ENCODE assay signal across 8 mouse cellular contexts in genomic region chr8:70601271-70601649, GRCm38 (mm10). TPM values are rescaled to one million over a fixed set of nuclear protein-coding genes. Genes with fewer than 3 reads are reported as not detected.
DNase-seq lines count a peak whose midpoint lies in the region; ATAC-seq and TF ChIP-seq lines count a peak whose summit lies in the region.

No protein-coding gene starts in this region.

- peak overlapping the region; percentile 55 for H3K4me2 ChIP-seq in hindbrain, embryonic 16.5 days (ENCODE audit: low read length)

- TF ChIP-seq CTCF in left cerebral cortex, adult 2 months (IDR thresholded peaks at IDR 0.05) = no peak

- no peaks in the 10 kb centered on the region for H3K27me3 ChIP-seq in hindbrain, embryonic 16.5 days (replicated peaks; ENCODE audit: control insufficient read depth, insufficient read depth, low read length)

- ATAC-seq in cerebellum, adult (ENCODE audit: insufficient number of reproducible peaks, low FRiP score, low TSS enrichment) = no peak
- peak; percentile 59 for ATAC-seq in hindbrain, embryonic 16.5 days

- WGBS in hindbrain, embryonic 16.5 days = under 1% methylated on average over 26 of the region's 26 CpGs

- peak; percentile 75 for DNase-seq in cerebellum, adult 11 months
- peak; percentile 85 for DNase-seq in cerebellum, adult 9-11 months
- DNase-seq in forelimb bud, embryonic 11.5 days (ENCODE audit: low read depth, low spot score) = peak; percentile 90
- peak; percentile 81 to 88 for DNase-seq in left cerebral cortex, adult 2 months (ENCODE audit: extremely low spot score in 1 of 2, low spot score in 2 of 2)
- peak; percentile 86 to 90 for DNase-seq in lung, postnatal 4 days
- peak; percentile 95 for DNase-seq in right cerebral cortex, postnatal 10 days (ENCODE audit: low spot score in 2 of 2)

- peaks cover 9% of the 10 kb centered on the region for H3K36me3 ChIP-seq in hindbrain, embryonic 16.5 days (ENCODE audit: control insufficient read depth, insufficient read depth, low read length)

- peak overlapping the region; percentile 68 for H3K27ac ChIP-seq in hindbrain, embryonic 16.5 days (ENCODE audit: low read depth, low read length)
- H3K27ac ChIP-seq in left cerebral cortex, adult 2 months = peak overlapping the region; percentile 79

- peak overlapping the region; percentile 24 for H3K4me3 ChIP-seq in hindbrain, embryonic 16.5 days (ENCODE audit: low read length)
- H3K4me3 ChIP-seq in left cerebral cortex, adult 2 months = peak overlapping the region; percentile 0; the same call in 1 of the 2 replicates

- peak overlapping the region; percentile 37; the same call in 1 of the 2 replicates for H3K9ac ChIP-seq in hindbrain, embryonic 16.5 days (ENCODE audit: low read depth, low read length)

- H3K9me3 ChIP-seq in hindbrain, embryonic 16.5 days (ENCODE audit: control insufficient read depth, low read length) = no peaks in the 10 kb centered on the region

- peaks cover 42% of the 10 kb centered on the region for H3K4me1 ChIP-seq in hindbrain, embryonic 16.5 days (ENCODE audit: control insufficient read depth, insufficient read depth, low read depth, low read length)

- intact Hi-C loops in left cerebral cortex, adult 2 months (cut with DNase I) = no loop called here

RNA-seq across cellular contexts. Expression of gene Isyna1, which starts 7.1 kb away (rescaled TPM):
- 150 and 164 TPM in 2 replicates for polyA plus RNA-seq in hindbrain, embryonic 16.5 days (2015; fragmentation: Nextera tagmentation; extraction: Ambion mirVana)
- total RNA-seq in left cerebral cortex, adult 2 months (2021) = 10 to 100 TPM; 52.9 to 55.3 TPM

RNA-seq across cellular contexts. Expression of gene Ssbp4, which starts 7.4 kb away (rescaled TPM):
- 148 and 157 TPM in 2 replicates for polyA plus RNA-seq in hindbrain, embryonic 16.5 days (2015; fragmentation: Nextera tagmentation; extraction: Ambion mirVana)
- 100 to 1,000 TPM; 221 to 261 TPM for total RNA-seq in left cerebral cortex, adult 2 months (2021)

RNA-seq across cellular contexts. Expression of gene Lrrc25, which starts 14.7 kb away (rescaled TPM):
- polyA plus RNA-seq in hindbrain, embryonic 16.5 days (2015; fragmentation: Nextera tagmentation; extraction: Ambion mirVana) = 1.1 and 1.6 TPM in 2 replicates
- total RNA-seq in left cerebral cortex, adult 2 months (2021) = under 1 TPM; 0.70 to 0.96 TPM

RNA-seq across cellular contexts. Expression of gene Gdf15, which starts 31.0 kb away (rescaled TPM):
- polyA plus RNA-seq in hindbrain, embryonic 16.5 days (2015; fragmentation: Nextera tagmentation; extraction: Ambion mirVana) = 0.11 and 0.48 TPM in 2 replicates
- not detected for total RNA-seq in left cerebral cortex, adult 2 months (2021)

RNA-seq across cellular contexts. Expression of gene Pgpep1, which starts 58.9 kb away (rescaled TPM):
- polyA plus RNA-seq in hindbrain, embryonic 16.5 days (2015; fragmentation: Nextera tagmentation; extraction: Ambion mirVana) = 78.3 and 87.6 TPM in 2 replicates
- total RNA-seq in left cerebral cortex, adult 2 months (2021) = 10 to 100 TPM; 15.5 to 17.5 TPM
